Mouse (Mus musculus) heart, adult 2 months (tissue): Measurements from ENCODE around the gene Tbc1d16. TPM values are rescaled to one million over a fixed set of nuclear protein-coding genes. Genes with fewer than 3 reads are reported as not detected.

Source experiments
- DNase-seq, 2 experiments: peaks; one replicate each; pipeline ENCODE4 v3.0.0; 2021
- H3K27ac ChIP-seq: fragments of 200-600 bp; 2 replicates; pipeline ENCODE4 v1.8.1; 2022
- H3K27me3 ChIP-seq: fragments of 200-500 bp; 2 replicates; pipeline ENCODE4 v1.6.1; 2012; ENCODE audit warnings: mild to moderate bottlenecking, low read length, inconsistent platforms, mixed read lengths; ENCODE audit not compliant: control insufficient read depth, insufficient read depth
- H3K36me3 ChIP-seq: fragments of 200-500 bp; 2 replicates; pipeline ENCODE4 v1.6.1; 2012; ENCODE audit warnings: low read length, inconsistent platforms; ENCODE audit not compliant: control insufficient read depth, insufficient read depth
- H3K4me1 ChIP-seq: fragments of 200-500 bp; 2 replicates; pipeline ENCODE4 v1.6.1; 2011; ENCODE audit warnings: low read length; ENCODE audit not compliant: control insufficient read depth, insufficient read depth
- H3K4me3 ChIP-seq: fragments of 200-600 bp; 2 replicates; pipeline ENCODE4 v1.8.1; 2022
- H3K79me2 ChIP-seq: fragments of 200-500 bp; replicated peaks from 2 replicates; pipeline ENCODE4 v1.6.1; 2012; ENCODE audit warnings: mild to moderate bottlenecking, inconsistent platforms, low read length, moderate library complexity, mixed read lengths; ENCODE audit not compliant: control insufficient read depth, insufficient read depth
- H3K9ac ChIP-seq: fragments of 200-500 bp; 2 replicates; pipeline ENCODE4 v1.6.1; 2012; ENCODE audit warnings: low read depth, mild to moderate bottlenecking, control low read depth, inconsistent platforms, low read length, mixed read lengths
- CTCF ChIP-seq: fragments of 200-600 bp; IDR thresholded peaks from 2 replicates; pipeline ENCODE4 v1.8.1; 2022; ENCODE audit warnings: antibody characterized with exemption, mild to moderate bottlenecking, moderate library complexity
- EP300 ChIP-seq: fragments of 200-500 bp; IDR thresholded peaks from 2 replicates; pipeline ENCODE4 v1.6.1; 2011; ENCODE audit warnings: low read depth, low read length, control low read depth; ENCODE audit not compliant: insufficient read depth
- POLR2A ChIP-seq: fragments of 200-500 bp; IDR thresholded peaks from 2 replicates; pipeline ENCODE4 v1.6.1; 2011; ENCODE audit warnings: mild to moderate bottlenecking, low read depth, low read length, control low read depth; ENCODE audit not compliant: insufficient read depth
- WGBS: fragments of 180-500 bp; shearing (Covaris S2); methylation state at CpG from one replicate; pipeline ENCODE4 v1.1.7; 2018; 5-methylcytosine and 5-hydroxymethylcytosine counted together
- intact Hi-C: fragments of 180-260 bp; cut with DNase I; formaldehyde crosslinking; loops from one replicate; pipeline ENCODE4 v1.15.1; 2025
- polyA plus RNA-seq: library from polyadenylated mRNA; depleted of rRNA; stranded (reverse); fragments of >200 nt; gene quantifications from 2 replicates; pipeline ENCODE4 v1.2.3, GENCODE M21; 2012
- total RNA-seq, 2 experiments: library from RNA; stranded (reverse); gene quantifications; 2 replicates each; pipeline ENCODE4 v1.2.3; 2021

The Tbc1d16 gene
- total and polyA plus RNA-seq, 3 experiments = 26.0 to 73.7 (median 61.0) TPM

DNA sequence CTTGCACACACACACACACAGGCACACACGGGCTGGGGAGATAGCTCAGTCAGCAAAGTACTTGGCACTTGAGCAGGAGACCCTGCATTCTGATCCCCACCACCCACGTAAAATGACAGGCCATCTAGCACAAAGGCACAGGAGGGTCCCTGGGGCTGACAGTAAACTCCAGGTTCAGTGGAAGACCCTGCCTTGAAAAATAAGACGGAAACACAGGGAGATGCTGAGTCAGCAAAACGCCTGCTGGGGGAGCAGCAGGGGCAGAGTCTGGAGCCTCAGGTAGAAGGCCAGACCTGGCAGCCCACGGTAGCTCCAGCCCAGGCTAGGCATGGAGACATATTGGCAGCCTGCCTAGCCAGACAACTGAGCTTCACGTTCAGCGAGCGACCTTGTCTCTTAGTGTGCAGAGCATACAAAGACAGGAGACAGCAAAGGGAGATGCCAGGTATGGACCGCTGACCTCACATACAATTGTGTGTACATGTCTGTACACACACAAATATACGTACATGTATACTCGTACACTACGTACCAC, 46.4 kb downstream of the Tbc1d16 start:
- intact Hi-C loops = no loop called here
- no peak overlapping the region for H3K9ac ChIP-seq
- TF ChIP-seq CTCF (no peak), EP300 (no peak), POLR2A (no peak)
- WGBS = 81% methylated on average over 12 of the region's 12 CpGs
- H3K27ac ChIP-seq = no peak overlapping the region
- no peaks in the 10 kb centered on the region for H3K36me3 ChIP-seq
- DNase-seq = no peak
- peaks cover 2% of the 10 kb centered on the region; the same call in 1 of the 2 replicates for H3K79me2 ChIP-seq
- H3K4me3 ChIP-seq = no peak overlapping the region
- H3K4me1 ChIP-seq = peaks cover 4% of the 10 kb centered on the region
- H3K27me3 ChIP-seq = no peaks in the 10 kb centered on the region

DNA sequence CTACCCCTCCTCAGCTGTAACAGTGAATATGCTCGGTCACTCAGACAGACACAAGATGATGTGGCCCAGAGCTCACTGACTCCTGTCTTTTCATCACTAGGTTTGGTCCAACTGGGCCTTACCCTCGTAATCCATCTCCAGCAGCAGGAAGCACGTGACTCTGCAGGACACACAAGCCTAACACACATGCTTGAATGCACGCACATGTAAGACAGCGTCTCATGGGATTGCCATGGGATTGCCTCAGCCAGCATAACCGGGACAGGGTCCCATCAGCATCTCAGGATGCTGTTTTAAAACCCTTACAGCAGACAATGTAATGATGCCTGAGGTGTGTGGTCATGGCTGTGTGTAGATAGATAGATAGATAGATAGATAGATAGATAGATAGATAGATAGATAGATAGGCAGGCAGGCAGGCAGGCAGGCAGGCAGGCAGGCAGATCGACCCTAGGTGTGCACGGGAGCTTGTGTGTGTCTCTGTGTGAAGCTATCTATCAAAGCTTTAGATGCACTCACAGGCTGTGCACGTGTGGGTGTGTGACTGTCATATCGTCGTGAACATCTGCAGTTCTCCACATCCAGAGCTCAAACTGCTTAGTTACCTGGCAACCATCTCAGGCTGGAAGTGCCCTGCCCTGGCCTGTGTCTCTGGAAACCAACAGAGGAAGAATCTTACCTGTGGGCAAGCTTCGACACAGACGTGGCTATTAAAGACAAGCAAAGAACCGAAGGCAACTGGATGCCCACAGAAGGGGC, 47.3 kb downstream of the Tbc1d16 start:
- intact Hi-C loops = no loop called here
- no peaks in the 10 kb centered on the region for H3K27me3 ChIP-seq
- TF ChIP-seq CTCF = no peak
- no peaks in the 10 kb centered on the region for H3K36me3 ChIP-seq
- H3K79me2 ChIP-seq = peaks cover under 1% of the 10 kb centered on the region; the same call in 1 of the 2 replicates
- no peak overlapping the region for H3K4me3 ChIP-seq
- peaks cover 2% of the 10 kb centered on the region for H3K4me1 ChIP-seq
- WGBS = 86% methylated on average over 14 of the region's 14 CpGs
- no peak overlapping the region for H3K27ac ChIP-seq
- H3K9ac ChIP-seq = no peak overlapping the region
- DNase-seq = no peak

DNA sequence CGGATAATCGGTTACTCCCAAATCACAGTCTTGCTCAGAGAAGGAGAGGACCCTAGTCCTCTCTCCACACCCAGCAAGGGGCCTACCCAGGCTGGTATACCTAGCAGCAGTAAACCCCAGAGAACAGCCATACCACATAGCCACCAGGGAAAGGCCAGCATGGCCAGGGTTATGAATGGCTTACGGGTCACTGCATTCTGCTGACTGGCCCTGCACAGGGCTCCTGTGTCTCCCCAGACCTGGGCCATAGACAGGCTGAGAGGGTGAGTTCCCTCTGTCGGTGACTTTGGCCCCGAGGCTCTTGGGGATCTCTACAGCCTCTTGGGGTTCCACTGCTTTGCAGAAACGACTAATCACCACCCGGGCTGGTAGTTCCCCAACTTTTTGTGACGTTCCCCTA, 50.0 kb downstream of the Tbc1d16 start:
- WGBS = 90% methylated on average over 8 of the region's 8 CpGs
- peaks cover 2% of the 10 kb centered on the region for H3K4me1 ChIP-seq
- H3K79me2 ChIP-seq = no peaks in the 10 kb centered on the region; the same call in 1 of the 2 replicates
- H3K27ac ChIP-seq = no peak overlapping the region
- H3K9ac ChIP-seq = no peak overlapping the region
- H3K4me3 ChIP-seq = no peak overlapping the region
- no peaks in the 10 kb centered on the region for H3K27me3 ChIP-seq
- TF ChIP-seq POLR2A = no peak
- no peak for TF ChIP-seq CTCF
- no peak for TF ChIP-seq EP300
- DNase-seq = no peak
- H3K36me3 ChIP-seq = no peaks in the 10 kb centered on the region
- intact Hi-C loops = no loop called here

DNA sequence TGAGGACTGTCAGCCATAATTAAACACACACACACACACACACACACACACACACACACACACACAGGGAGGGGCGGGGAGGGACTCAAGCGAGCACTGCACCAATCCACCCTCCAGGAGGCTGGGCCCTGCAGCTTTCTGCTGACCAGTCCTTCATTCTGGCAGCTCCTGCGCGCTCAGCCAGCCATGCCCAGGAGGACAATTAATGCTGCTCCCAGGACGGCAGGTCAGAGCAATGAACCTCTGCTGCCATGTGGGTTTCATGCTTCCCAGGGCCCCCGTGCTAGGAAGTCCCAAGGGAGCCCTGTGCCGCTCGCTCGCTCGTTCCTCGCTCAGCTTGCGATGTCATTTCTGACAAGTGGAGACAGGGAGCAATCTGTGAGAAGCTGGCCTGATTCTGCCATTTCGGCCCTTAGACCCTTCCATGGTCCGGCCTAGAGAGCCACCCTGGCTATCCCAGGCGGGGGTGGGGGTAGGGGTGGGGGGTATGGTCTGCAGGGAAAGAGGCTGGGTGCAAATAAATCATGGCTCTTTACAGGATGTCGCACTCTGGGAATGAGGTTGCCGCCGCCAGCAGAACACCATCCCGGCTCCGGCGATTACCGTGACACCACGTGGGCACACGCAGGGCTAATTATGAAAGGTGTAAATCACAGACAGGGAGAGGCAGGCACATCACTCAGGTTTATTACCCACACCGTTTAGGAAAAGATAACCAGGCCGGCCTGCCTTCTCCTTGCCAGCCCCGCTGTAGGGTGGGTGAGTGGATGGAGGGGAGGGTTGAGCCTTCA, 51.7 kb downstream of the Tbc1d16 start:
- no peaks in the 10 kb centered on the region for H3K4me1 ChIP-seq
- no peak overlapping the region for H3K4me3 ChIP-seq
- no peak for TF ChIP-seq EP300
- no peak for TF ChIP-seq CTCF
- TF ChIP-seq POLR2A = no peak
- no peaks in the 10 kb centered on the region for H3K36me3 ChIP-seq
- no peak overlapping the region for H3K9ac ChIP-seq
- no peaks in the 10 kb centered on the region for H3K27me3 ChIP-seq
- intact Hi-C loops = no loop called here
- H3K27ac ChIP-seq = no peak overlapping the region
- no peak for DNase-seq
- WGBS = 91% methylated on average over 26 of the region's 27 CpGs
- H3K79me2 ChIP-seq = no peaks in the 10 kb centered on the region

DNA sequence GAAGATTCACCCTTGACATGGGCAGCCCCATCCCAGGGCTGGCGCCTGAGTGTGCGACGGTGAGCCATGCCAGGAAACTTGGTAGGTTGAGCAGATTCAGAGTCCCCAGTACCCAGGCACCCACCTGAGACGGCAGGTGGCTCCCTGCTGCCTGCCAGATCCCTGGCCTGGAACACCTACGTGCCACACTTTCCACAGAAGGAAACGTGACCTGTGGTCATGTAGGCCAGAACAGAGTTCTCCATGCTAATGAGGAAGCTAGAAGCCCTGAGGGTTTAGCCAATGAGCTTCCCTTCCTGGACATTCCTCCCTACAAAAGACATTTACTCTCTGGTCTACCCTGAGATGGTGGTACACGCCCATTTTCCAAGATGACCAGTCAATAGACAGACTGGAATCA, 56.7 kb downstream of the Tbc1d16 start:
- DNase-seq = no peak
- Histone ChIP-seq H3K36me3 (no peaks in the 10 kb centered on the region), H3K4me1 (no peaks in the 10 kb centered on the region), H3K4me3 (no peak overlapping the region), H3K27me3 (no peaks in the 10 kb centered on the region), H3K9ac (no peak overlapping the region), H3K79me2 (no peaks in the 10 kb centered on the region), H3K27ac (no peak overlapping the region)
- intact Hi-C loops = no loop called here
- WGBS = 93% methylated on average over 7 of the region's 7 CpGs
- TF ChIP-seq CTCF = no peak
- TF ChIP-seq POLR2A = no peak
- no peak for TF ChIP-seq EP300

DNA sequence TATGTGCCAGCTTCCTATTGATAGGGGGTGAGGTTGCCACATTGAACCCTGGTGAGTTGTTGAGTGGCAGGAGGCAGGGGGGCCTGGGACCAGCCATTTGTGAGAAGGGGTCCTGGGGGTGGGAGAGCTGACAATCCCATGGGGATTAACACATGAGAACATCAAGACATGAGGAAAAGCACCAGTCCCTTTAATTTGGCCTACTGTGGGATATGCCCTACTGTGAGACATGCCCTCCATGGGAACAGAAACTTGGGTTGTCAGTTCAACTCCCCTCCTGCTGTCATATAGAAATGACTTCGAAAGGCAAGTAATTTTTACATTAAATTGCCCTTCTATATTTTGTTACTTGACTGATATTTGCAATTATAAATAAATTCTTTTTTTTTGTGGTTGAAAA, 59.4 kb downstream of the Tbc1d16 start:
- no peak for TF ChIP-seq POLR2A
- TF ChIP-seq CTCF = no peak
- TF ChIP-seq EP300 = no peak
- Histone ChIP-seq H3K79me2 (no peaks in the 10 kb centered on the region), H3K27me3 (no peaks in the 10 kb centered on the region), H3K4me1 (no peaks in the 10 kb centered on the region), H3K4me3 (no peak overlapping the region), H3K9ac (no peak overlapping the region), H3K27ac (no peak overlapping the region), H3K36me3 (no peaks in the 10 kb centered on the region)
- intact Hi-C loops = no loop called here
- WGBS = 75% methylated on average over 1 of the region's 1 CpGs
- DNase-seq = no peak
